Mouse (Mus musculus): ENCODE results near the gene Cox4i2.

Gene Cox4i2

DNA sequence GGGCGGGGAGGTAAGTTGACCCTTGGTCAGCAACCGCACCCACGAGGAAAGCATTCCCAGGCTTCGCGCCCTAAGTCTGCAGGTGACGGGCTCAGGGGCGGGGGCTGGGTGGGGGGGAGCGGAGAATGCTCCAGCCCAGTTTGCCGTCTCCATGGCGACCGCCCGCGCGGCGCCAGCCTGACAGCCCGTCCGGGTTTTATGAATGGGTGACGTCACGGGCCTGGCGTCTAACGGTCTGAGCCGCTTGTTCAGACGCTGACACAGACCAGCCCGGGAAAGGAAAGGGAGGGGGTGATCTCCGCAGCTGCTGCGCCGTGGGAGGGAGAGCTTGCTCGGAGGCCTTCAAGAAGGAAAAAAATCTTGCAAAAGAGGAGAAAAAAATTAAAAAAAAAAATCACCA, 19.0 kb upstream of the Cox4i2 start:
- DNase-seq (ENCODE audit: low spot score): peak; percentile 99

DNA sequence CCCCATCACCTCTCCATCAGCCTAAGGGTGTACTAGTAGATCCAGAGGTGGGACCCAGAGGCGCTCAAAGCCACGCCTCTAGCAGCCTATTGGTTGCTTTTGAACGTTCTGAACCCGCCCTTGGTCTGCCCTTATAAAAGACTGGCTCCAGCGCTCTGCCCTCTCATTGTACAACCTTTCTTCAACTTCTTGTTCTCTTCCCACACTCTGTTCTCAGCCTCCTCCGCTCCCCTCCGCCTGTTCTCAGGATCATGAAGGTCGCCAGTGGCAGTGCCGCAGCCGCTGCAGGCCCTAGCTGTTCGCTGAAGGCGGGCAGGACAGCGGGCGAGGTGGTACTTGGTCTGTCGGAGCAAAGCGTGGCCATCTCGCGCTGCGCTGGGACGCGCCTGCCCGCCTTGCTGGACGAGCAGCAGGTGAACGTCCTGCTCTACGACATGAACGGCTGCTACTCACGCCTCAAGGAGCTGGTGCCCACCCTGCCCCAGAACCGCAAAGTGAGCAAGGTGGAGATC, 17.8 kb upstream of the Cox4i2 start, which contains the start of gene Id1:
Id1 (plus strand) TSS at position 162 of the 512 bp plus-strand sequence.
- DNase-seq (ENCODE audit: low spot score): peak; percentile 97

DNA sequence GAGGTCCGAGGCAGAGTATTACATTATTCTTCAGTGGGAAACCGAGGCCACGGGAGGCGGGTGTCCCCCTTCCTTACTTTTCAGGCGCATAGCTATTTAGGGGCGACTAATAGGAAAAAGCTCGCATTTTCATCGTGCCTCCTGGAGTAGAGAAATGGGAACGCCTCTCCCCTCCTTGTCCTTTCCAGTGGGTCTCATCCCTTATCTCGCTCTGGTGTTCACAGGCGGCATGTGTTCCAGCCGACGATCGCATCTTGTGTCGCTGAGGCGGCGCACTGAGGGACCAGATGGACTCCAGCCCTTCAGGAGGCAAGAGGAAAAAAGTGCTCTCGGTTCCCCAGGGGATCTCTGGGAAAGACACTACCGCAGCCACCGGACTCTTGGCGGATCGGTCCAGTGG, 17.2 kb upstream of the Cox4i2 start:
- peak; percentile 63 for DNase-seq (ENCODE audit: low spot score)

DNA sequence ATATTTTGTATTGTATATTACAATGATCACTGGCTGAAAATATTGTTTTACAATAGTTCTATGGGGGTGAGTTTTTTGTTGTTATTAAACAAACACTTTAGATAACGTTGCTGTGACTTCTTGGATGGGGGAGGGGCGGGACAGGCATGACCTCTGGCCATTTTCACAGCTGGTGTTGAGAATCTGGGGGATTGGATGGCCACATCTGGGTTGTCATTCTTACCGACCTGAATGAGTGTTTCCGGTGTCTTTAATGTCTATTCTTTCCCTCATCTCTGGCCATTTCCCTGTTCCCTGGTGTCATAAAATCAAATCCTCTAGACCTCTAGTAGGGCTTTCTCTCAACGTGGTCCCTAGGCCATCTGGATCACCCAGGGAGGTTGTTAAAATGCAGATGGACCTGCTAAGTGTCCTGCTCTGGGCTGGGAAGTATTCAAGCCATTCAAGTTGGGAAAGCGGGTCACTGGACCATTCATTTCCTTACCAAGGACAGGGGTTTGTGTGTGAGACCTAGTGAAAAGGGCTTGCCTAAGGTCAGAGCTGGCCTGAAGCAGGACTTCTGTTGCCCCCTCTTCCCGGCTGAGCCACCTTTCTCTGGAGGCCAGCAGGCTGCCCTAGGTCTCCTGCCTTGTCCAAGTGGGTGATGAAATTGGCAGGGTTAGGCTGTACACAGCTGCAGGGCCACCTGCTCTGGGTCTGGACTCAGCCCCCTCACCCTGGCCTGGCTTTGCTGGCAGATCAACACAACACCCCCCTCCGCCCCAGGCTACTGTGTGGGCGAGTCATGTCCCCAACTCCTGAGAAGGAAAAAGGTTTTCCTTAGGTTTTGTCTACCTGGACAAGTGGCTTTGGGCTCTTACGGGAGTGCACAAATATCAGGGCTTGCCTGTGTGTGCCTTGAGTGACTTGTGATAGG, 16.4 kb upstream of the Cox4i2 start:
- peak; percentile 52 for DNase-seq (ENCODE audit: low spot score)

DNA sequence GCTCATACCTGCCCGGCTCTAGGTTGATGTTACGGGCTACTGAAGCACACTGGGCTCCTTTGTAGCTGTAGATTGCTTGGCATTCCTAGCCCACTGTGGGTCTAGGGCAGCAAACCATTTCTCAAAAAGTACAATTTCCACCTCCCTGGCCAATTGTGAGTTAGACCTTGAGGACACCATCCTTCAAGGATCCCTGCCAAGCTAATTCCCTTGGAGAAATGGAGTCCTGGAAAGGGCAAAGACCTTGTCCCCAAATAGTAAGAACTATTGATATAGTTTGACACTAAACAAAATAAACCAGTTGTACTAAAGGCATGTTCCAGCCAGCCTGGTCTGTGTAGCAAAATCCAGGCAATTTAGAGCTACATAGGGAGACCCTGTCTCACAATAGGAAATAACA, 15.6 kb upstream of the Cox4i2 start:
- DNase-seq (ENCODE audit: low spot score): peak; percentile 44

DNA sequence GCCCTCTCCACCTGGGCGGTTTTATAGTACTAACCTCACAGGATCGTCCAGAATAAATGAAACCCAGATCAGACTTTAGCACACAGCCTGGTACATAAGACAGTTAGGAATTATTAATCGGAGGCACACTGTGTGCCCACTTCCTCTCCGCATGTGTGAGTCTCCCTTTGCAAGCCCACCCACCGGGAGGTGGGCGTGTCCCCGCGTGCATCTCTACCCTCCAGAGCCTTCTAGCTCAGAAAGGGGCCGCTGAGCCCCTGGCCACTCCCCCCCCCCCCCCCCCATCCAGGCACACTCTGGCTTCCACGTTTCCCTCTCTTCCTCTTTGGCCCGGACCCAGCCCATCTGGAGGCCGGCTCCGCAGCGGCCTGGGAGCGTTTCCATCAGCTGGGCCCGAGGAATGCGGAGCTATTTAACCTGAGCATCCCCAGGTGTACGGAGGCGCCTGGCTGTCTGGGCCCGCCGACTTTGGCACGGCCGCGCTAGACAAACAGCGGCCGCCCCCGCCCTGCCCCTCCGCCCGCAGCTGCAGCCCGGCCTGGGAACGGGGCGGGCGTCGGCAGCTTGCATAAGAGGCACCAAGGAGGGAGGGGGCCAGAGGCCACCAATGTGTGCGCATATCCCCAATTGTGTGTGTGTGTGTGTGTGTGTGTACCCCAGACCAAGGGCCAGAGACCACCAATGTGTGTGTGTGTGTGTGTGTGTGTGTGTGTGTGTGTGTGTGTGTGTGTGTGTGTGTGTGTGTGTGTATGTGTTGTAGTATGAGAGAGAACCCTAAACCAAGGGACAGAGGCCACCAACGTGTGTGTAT, 14.7 kb upstream of the Cox4i2 start:
- DNase-seq (ENCODE audit: low spot score): peak; percentile 71

DNA sequence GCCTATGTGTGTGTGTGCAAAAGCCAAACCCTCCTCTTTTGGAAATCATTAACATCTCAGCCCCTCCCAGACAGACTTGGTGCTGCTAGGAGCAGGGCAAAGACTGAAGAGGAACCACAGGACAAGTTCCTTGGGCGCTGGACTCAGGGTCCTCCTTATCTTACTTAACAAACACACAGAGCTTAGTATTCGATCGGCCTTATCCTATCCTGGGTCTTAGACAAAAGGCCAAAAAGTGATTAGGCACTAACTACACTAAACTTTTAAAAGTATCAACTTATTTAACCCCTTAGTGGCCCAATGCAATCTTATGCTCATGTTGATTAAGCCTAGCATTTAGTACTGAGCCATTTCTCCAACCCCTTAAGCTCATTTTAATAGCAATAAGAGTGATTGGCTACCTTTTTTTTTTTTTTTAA, 14.1 kb upstream of the Cox4i2 start:
- peak; percentile 48 for DNase-seq (ENCODE audit: low spot score)

DNA sequence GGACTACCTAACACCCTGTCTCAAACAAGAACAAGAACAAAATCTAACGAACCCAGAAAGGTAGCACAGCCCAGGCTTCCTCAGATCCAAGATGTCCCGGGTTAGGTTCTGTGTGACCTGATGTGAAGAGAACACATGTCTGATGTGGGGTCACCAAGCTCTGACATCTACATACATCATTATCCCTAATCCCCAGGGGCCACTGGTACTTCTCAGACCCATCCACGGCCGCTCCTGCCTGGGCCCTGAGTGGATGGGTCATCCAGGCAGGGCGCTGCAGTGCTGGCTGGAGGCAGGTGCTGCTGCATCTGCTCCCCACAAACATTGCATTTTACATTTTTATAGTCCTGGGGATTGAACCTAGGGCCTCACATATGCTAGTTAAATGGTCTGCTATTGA, 13.5 kb upstream of the Cox4i2 start:
- peak; percentile 26 for DNase-seq (ENCODE audit: low spot score)

DNA sequence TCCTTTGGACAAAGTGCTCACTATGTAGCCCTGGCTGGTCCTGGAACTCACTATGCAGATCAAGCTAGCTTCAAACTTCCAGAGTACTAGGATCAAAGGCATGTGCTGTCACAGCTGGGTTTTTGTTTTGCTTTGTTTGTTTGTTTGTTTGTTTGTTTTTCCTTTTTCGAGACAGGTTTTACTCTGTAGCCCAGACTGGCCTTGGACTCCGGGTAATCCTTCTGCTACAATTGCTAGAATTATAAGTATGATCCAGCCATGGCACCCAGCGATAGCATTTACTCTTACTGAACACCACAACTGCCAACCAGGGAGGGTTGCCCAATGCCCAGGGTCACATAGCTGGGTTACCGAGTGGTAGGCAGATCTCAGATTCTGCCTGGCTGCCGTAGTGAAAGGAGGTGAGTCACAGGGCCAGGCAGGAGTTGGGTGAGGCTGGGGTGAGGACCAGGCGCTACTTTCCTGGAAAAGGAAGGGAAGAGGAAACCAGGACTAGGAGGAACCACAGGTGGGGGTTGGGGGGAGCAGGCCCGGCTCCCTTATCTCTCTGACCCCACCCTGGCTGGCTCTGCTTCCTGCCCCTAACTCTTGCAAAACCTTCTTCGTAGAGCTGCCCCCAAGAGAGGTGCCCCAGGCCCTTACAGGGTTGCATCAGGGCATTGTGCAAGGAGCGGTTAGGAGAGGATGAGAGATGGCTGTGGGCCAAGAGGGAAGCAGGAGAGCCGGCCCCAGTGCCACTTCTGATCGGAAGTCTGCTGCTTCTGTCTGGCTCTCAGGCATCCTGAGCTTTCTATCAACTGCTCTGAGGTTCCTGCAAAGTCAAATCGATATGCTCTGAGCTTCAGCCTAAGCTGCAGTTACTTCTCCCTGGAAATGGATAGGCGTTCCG, 12.6 kb upstream of the Cox4i2 start:
- DNase-seq (ENCODE audit: low spot score): peak; percentile 61

DNA sequence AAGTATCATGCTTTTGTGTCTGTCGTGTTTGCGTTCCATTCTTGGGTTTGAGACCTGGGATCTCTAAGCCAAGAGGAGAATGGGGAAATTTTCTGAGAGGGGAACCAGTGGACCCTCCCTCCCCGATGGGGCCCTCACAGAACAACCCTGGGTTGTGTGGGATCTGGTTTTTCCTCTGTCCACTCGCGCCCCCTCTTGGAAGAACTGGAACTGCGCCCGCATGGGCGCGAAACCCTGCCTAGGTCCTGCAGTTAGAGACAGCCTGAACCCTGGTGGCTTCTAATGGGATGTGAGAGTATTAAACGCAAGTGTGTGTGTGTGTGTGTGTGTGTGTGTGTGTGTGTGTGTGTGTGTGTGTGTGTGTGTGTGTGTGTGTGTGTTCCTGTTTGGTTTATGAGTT, 11.5 kb upstream of the Cox4i2 start:
- DNase-seq (ENCODE audit: low spot score): peak; percentile 87

DNA sequence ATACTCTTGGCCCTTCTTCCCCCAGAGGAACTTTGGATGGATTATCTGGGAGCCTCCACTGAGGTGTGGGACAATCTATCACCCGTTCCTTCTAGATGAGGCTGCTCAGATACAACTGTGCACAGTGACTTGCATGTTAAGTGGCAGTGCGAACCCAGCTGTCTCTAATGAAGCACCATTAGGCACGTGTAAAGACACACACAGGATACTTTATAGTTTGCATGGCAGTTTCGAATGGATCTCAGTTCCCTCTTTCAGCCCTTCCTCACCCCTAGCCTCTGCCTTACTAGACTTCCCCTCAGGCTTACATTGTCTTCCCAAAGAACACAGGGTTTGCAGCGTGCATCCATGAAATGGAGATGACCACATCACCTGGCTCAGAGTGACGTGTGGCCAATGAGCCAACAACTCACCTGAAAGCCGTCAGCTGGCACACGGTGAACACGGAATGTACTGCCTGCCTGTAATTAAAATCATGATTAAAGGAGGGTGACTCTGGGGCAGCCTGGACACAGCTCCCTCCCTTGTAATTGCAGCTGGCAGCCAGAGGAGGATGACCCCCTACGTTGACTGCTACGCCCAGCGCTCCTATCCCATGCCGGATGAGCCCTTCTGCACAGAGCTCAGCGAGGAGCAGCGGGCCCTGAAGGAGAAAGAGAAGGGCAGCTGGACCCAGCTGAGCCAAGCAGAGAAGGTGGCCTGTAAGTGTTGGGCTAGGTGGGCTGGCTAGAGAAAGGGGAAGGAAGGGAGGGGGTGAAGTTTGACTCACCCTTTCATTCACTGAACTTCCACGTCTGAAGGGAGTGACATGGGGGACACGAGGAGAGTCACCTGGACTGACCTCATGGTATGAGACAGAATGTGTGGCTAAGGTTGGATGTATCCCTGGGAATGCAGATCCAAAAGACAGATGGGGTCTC, 2.8 kb downstream of the Cox4i2 start:
- no peak for DNase-seq (ENCODE audit: low spot score)

DNA sequence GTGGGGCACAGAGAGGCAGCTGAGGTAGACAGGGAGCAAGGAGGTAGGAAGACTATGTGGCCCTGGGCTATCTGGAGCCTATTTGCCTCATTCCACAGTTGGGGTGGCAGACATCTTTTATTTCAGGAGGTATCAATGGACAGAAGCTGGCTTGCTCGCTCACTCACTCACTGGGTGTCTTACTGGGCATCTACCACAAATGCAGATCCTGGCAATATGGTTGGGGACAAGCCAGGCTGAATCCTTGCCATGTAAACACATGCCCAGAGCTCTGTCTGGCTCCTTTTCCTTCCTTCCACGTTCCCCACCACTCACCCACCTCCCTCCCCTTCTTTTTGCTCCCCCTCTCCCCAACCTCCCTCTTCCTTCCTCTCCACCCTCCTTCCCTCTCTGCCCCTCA, 3.5 kb downstream of the Cox4i2 start:
- DNase-seq (ENCODE audit: low spot score): no peak

DNA sequence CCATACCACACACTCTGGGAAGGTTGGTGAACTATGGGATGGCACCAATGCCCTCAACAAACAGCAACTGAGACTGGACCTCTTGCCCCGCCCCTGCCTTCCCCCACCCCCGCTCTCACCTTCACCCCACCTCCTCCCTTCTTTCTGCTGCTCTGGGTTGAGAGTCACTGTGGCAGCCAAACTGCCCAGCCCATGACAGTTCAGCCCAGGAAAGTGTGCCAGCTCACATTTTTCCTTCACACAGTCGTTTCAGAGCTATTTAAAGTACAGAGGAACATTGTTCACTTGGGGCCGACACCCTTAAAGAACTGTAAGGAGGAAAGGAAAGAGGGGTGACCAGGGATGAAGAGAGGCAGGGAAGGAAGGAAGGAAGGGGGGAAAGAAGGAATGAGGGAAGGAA, 4.4 kb downstream of the Cox4i2 start:
- no peak for DNase-seq (ENCODE audit: low spot score)

DNA sequence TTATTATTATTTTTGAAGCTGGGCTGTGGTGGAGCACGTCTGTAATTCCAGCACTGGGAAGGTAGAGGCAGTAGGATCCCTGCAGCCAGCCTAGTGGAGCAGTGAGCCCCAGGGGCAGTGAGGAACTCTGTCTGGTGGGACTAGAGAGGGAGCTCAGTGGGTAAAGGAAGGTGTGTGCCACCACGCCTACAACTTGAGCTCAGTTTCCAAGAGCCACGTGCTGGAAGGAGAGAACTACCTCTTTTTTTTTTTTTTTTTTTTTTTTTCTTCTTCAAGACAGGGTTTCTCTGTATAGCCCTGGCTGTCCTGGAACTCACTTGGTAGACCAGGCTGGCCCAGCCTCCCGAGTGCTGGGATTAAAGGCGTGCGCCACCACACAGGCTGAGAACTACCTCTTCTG, 9.3 kb downstream of the Cox4i2 start:
- DNase-seq (ENCODE audit: low spot score): no peak

DNA sequence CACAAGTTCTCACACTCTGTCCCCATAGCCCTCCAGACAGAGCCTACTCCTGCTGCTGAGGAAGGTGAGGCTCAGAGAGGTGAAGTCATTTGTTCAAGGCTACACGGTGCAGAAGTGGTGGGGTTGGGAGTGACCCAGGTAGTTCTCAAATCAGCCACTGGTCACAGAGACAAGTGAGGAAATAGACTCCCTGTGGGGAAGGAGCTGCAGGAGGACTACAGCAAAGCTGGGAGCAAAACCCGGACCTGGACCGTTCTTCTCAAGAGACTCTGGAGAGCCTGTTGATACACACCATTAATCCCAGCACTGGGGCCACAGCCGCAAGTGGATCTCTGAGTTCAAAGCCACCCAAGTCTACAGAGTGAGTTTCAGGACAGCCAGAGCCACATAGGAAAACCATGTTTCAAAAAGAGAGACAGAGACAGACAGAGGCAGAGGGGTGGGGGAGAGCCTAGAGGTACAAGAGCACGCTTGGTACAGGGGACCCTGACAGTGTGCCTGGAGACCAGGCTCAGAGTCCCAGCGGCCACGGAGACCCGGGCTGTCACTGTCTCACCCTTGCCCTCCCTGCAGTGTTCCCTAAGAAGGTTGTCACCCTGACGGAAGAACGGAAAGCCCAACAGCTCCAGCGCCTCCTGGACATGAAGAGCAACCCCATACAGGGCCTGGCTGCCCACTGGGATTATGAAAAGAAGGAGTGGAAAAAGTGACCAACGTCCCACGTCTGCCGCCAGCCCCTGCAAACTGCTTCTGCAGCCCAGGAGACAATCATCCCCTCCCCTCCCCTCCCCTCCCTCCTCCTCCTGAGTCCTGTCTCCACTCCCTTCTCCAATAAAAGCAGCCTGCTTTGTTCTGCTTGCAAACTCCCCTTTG, 10.4 kb downstream of the Cox4i2 start:
- peak; percentile 49 for DNase-seq (ENCODE audit: low spot score)

DNA sequence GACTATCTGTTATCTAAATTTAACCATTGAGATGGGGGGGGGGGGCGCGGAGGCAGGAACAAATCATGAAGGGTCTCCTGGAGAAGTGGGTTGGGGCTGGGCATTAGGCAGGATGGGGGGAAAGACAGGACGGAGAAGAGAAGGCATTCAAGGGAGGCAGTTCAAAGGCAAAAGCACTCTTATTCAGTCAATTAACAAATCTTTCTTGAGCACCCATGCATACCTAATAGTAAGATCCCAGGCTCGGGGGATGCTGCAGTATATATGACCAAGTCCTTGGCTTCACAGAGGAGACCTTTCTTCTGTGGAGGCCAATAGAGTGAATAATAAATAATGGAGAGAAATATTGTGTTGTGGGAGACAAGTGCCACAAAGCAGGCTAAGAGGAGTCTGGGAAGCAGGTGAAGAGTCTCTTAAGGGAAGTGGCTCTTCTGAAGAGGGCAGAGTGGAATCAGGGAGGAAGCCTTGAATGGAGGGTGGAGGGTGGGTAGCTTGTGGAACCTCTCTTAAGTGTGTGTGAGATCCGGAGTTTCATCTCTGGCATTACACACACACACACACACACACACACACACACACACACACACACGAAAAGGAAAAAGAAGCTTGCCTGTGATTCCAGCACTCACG, 11.2 kb downstream of the Cox4i2 start:
- peak; percentile 47 for DNase-seq (ENCODE audit: low spot score)

DNA sequence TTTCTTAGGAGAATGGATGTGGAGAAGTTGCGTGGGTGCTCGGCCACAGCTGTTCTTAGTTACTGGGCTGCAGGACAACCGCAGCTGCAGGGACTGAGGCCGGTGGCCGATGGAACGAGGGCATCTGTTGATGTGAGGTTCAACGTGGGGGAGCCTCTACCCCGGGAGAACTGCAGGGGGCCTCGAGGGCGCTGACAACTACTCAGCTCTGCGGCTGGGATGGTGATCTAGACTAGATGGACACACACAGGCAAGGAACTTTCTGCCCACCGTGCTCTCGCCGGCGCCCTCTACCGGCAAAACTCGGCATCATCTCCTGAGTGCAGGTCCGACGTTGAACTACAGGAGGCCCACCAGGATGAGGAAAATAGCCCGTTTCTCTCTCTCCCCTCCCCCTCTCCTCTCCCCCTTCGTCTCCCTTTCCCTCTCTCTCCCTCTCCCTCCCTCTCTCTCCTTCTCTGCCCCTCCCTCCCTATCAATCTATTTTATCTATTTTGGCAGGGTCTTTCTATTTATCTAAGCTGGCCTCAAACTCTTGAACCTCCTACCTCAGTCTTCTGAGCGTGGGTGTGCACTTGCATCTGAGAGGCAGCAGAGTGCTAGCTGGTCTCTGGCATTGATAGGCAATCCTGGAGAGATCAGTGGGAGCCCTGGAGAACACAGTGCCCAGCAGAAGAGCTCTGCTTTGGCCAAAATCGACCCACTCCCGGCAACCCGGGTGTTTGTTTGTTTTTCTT, 12.6 kb downstream of the Cox4i2 start:
- DNase-seq (ENCODE audit: low spot score): peak; percentile 92

DNA sequence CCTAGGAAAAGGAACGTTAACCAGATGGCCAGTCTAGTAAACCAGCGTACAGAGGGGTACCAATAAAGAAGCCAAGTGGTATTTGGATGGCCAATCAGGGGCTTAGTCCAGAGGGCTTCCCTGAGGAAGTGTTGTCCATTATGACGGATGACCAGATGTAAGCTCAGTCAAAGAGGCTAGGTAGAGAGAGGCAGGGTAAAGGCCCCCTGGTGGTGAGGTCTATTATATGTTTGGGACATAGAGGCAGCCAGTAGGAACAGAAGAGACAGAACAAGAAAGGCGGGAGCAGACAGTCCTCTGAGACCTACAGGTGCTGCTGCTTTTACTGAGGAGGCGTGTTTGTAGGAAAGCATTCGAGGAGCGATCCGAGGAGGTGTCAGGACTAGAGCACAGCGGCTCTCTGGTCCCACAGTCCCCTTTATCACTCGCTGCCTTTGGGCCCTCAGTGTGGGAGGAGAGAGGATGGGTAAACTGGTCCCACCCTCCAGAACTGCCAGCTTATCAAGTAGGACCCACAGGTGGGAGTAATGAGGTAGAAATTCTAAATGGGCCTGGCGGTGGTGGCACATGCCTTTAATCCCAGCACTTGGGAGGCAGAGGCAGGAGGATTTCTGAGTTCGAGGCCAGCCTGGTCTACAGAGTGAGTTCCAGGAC, 13.8 kb downstream of the Cox4i2 start:
- peak; percentile 82 for DNase-seq (ENCODE audit: low spot score)
